Mouse (Mus musculus) hindbrain, embryonic 15.5 days (tissue): Measurements from ENCODE around the gene Gnas. TPM values are rescaled to one million over a fixed set of nuclear protein-coding genes. Genes with fewer than 3 reads are reported as not detected.
"Not testable (repeated sequence)": the region's sequence is repeated elsewhere in the genome, so short reads cannot be mapped to it uniquely, and the experiment has no call there.

Experiments
- ATAC-seq: fragments of 200-750 bp; cut with Nextera tagmentation; 2 replicates; pipeline ENCODE4 v1.8.0; 2017; ENCODE audit warnings: low read depth, moderate number of reproducible peaks, moderate TSS enrichment; ENCODE audit not compliant: low FRiP score
- H3K27ac ChIP-seq: fragments of 300-500 bp; sonication (generic); replicated peaks from 2 replicates; pipeline ENCODE4 v1.5.1; 2015; ENCODE audit warnings: mild to moderate bottlenecking, inconsistent platforms
- H3K27me3 ChIP-seq: fragments of 300-500 bp; sonication (generic); 2 replicates; pipeline ENCODE4 v1.6.1; 2015; ENCODE audit warnings: control low read depth, inconsistent platforms
- H3K36me3 ChIP-seq: fragments of 300-500 bp; sonication (generic); 2 replicates; pipeline ENCODE4 v1.6.1; 2015; ENCODE audit warnings: control low read depth, inconsistent platforms
- H3K4me1 ChIP-seq: fragments of 300-500 bp; sonication (generic); replicated peaks from 2 replicates; pipeline ENCODE4 v1.6.1; 2015; ENCODE audit warnings: control low read depth, inconsistent platforms
- H3K4me2 ChIP-seq: fragments of 300-500 bp; sonication (generic); 2 replicates; pipeline ENCODE4 v1.6.1; 2015; ENCODE audit warnings: moderate library complexity, mild to moderate bottlenecking, inconsistent platforms
- H3K4me3 ChIP-seq: fragments of 300-500 bp; sonication (generic); 2 replicates; pipeline ENCODE4 v1.5.1; 2015; ENCODE audit warnings: mild to moderate bottlenecking, inconsistent platforms
- H3K9ac ChIP-seq: fragments of 300-500 bp; sonication (generic); 2 replicates; pipeline ENCODE4 v1.6.1; 2015; ENCODE audit warnings: inconsistent platforms
- H3K9me3 ChIP-seq: fragments of 300-500 bp; sonication (generic); 2 replicates; pipeline ENCODE4 v1.6.1; 2016; ENCODE audit warnings: control low read depth, inconsistent platforms
- WGBS: fragments of 180-500 bp; shearing (Covaris S2); methylation state at CpG from one replicate; pipeline ENCODE4 v1.1.7; 2015; 5-methylcytosine and 5-hydroxymethylcytosine counted together
- polyA plus RNA-seq: library from polyadenylated mRNA; unstranded; fragments of >200 nt; fragmentation: Nextera tagmentation; extraction: Ambion mirVana; gene quantifications from 2 replicates; pipeline ENCODE4 v1.2.1, GENCODE M21; 2015

Gnas gene
- polyA plus RNA-seq, 1 experiment from 2014 or later, result 1,659 TPM

DNA sequence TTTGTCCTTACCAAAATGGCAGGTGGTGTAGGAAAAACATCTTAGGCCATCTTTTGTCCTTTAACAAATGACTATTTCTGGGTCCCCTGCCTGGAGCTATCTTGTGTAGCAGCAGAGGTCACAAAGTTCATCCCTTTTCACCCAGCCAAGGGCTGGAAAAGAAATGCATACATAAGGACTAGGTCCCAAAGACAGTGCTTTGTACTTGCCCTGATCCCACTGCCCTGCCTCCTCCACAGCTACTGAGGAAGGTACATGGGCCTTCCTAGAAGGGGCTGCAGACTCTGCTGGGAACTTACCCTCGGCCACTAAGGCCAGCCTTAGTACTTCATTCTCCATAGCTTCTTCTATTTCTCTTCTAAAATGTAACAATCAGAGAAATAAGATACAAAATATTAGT lies 27.5 kb downstream of the Gnas start:
- no peak overlapping the region for H3K27ac ChIP-seq
- WGBS, result 39% methylated on average over 1 of the region's 1 CpGs
- no peak for ATAC-seq

DNA sequence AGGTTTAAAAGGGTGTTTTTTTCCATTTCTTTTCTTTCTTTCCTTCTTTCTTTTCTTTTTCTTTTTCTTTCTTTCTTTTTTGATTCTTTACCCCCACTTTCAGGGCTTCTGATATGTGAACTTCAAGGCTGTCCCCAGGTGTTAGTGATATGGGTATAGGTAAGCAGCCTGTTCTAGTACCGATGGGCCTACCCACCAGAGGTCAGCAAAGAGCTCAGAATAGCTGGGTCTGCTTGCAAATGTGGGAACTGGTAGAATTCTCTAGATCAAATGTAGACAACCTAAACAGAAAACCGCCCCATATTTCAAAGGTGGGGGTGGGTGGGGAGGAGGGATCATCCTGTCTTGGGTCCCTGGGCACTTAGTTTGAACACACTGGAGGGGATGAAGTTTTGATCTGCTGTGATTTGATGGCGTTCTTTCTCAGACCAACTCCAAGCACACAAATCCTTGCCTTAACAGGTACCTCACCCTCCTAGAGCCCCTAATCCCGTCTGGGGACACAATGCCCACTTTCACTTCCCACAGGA lies 28.1 kb downstream of the Gnas start:
- 31% methylated on average over 4 of the region's 4 CpGs for WGBS
- ATAC-seq, result peak; percentile 71; the same call in 1 of the 2 replicates
- Histone ChIP-seq H3K4me3 (no peak overlapping the region), H3K27ac (no peak overlapping the region), H3K27me3 (no peaks in the 10 kb centered on the region), H3K4me1 (no peaks in the 10 kb centered on the region), H3K36me3 (no peaks in the 10 kb centered on the region), H3K4me2 (no peak overlapping the region), H3K9ac (no peak overlapping the region), H3K9me3 (no peaks in the 10 kb centered on the region)

More for the DNA sequence above, 27.5 kb downstream of the Gnas start:
- Histone ChIP-seq H3K4me2 (no peak overlapping the region), H3K36me3 (no peaks in the 10 kb centered on the region), H3K9me3 (no peaks in the 10 kb centered on the region), H3K9ac (no peak overlapping the region), H3K4me1 (no peaks in the 10 kb centered on the region), H3K27me3 (no peaks in the 10 kb centered on the region), H3K4me3 (no peak overlapping the region)

DNA sequence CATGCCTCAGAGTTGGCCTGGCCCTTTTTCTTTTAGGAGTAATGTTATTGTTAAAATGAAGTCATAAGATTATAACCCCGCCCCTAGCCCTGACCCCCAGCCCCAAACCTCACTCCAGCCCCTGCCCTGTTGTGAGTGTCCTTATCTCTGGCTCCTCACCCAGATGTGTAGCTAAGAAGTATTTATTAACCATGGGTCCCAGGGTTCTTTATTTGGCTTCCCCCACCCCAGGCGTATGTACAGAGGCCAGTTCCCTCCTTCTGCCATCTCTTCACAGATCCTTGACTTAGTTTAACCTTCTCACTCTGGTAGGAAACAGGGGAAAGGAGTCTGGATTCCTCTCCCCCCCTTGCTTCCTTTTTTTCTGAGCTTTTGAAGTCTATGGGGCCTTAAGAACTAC lies 28.5 kb downstream of the Gnas start:
- Histone ChIP-seq H3K4me1 (no peaks in the 10 kb centered on the region), H3K9ac (no peak overlapping the region), H3K36me3 (no peaks in the 10 kb centered on the region), H3K27me3 (no peaks in the 10 kb centered on the region), H3K27ac (no peak overlapping the region), H3K9me3 (no peaks in the 10 kb centered on the region), H3K4me3 (no peak overlapping the region), H3K4me2 (no peak overlapping the region)
- WGBS, result 81% methylated on average over 2 of the region's 2 CpGs
- ATAC-seq, result 0 out of 2 replicates have a peak, but pooled peaks have one; percentile 13

GRCm38 (mm10) chr2:174315445-174315844 lies 31.3 kb downstream of the Gnas start:
- not testable (repeated sequence) for H3K27ac ChIP-seq, H3K9ac ChIP-seq, H3K4me1 ChIP-seq, H3K9me3 ChIP-seq, ATAC-seq, H3K36me3 ChIP-seq, H3K4me2 ChIP-seq, H3K27me3 ChIP-seq, H3K4me3 ChIP-seq

GRCm38 (mm10) chr2:174316661-174317060 lies 32.5 kb downstream of the Gnas start:
- Histone ChIP-seq H3K4me2 (no peak overlapping the region), H3K27me3 (no peaks in the 10 kb centered on the region), H3K27ac (no peak overlapping the region), H3K4me1 (no peaks in the 10 kb centered on the region), H3K9me3 (no peaks in the 10 kb centered on the region), H3K36me3 (no peaks in the 10 kb centered on the region), H3K9ac (no peak overlapping the region), H3K4me3 (no peak overlapping the region)
- ATAC-seq, result no peak
- 94% methylated on average over 9 of the region's 9 CpGs for WGBS

DNA sequence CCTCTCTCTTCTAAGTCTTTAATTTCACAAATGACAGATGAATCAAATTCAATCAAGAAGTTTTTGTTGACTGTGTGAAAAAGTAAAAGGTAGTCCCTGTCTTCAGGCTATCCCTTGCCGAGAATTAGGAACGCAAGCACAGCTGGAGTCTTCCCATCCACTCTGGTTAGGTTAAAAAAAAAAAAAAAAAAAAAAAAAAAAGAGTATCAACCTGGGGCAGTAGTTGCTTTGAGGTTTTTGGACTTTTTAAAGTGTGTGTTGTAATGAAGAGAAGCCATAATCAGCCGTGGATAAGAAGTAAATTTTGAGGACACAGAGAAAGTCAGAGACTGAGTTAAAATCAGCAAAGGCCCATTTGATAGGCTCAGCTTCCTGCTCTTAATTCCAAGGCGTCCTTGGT lies 41.9 kb downstream of the Gnas start:
- Histone ChIP-seq H3K27ac (no peak overlapping the region), H3K4me2 (0 out of 2 replicates have a peak overlapping the region, but pooled peaks have one; percentile 57), H3K9ac (no peak overlapping the region), H3K27me3 (no peaks in the 10 kb centered on the region), H3K36me3 (no peaks in the 10 kb centered on the region), H3K4me3 (no peak overlapping the region), H3K9me3 (no peaks in the 10 kb centered on the region), H3K4me1 (peaks cover 16% of the 10 kb centered on the region; the same call in 1 of the 2 replicates)
- 60% methylated on average over 4 of the region's 4 CpGs for WGBS
- no peak for ATAC-seq

- no peak overlapping the region for H3K27ac ChIP-seq
- no peaks in the 10 kb centered on the region for H3K27me3 ChIP-seq
- no peaks in the 10 kb centered on the region for H3K9me3 ChIP-seq
- H3K4me2 ChIP-seq, result peak overlapping the region; percentile 57
- WGBS, result 63% methylated on average over 8 of the region's 8 CpGs
- peak overlapping the region; percentile 100 for H3K9ac ChIP-seq
- peak overlapping the region; percentile 99 for H3K4me3 ChIP-seq
- H3K4me1 ChIP-seq, result peaks cover 16% of the 10 kb centered on the region; the same call in 1 of the 2 replicates
- ATAC-seq, result no peak
- H3K36me3 ChIP-seq, result no peaks in the 10 kb centered on the region
Observed at GRCm38 (mm10) chr2:174326481-174326880, 42.4 kb downstream of the Gnas start.

DNA sequence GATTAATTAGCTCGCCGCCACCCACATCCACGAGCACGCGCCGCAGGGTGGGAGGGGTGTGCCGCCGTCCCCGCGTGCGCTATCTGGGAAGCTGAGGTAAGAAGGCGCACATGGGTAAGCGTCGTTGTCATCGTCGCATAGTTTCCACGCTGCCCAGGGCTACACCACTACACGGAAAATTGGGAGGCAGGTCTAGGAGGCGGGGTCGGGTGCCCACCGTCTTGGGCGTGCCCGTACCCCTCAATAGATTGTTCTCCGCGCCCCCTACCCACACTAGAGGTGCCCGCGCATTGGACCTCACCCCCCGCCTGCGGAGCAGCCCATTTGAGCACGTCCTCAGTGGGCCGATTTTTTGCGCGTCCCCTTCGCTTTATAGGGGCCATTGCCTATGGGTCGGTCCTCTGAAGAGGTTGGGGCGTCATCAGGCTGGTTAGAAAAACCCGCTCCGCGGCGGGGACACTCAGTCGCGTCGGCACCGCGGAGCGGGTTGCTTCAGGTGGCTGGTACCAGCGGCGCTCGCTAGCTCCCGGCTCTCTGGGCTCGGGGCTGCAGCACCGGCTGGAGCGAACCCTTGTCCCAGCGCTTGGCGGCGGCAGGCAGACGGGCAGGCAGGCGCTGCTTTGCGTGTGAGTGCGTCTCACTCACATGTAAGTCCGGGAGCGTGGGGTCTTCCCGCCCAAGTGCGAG lies 43.3 kb downstream of the Gnas start:
- no peaks in the 10 kb centered on the region for H3K27me3 ChIP-seq
- WGBS, result 58% methylated on average over 64 of the region's 64 CpGs
- peak overlapping the region; percentile 77 for H3K27ac ChIP-seq
- peak overlapping the region; percentile 57 for H3K4me2 ChIP-seq
- ATAC-seq, result peak; percentile 77
- peak overlapping the region; percentile 99 for H3K4me3 ChIP-seq
- peak overlapping the region; percentile 100 for H3K9ac ChIP-seq
- H3K9me3 ChIP-seq, result no peaks in the 10 kb centered on the region
- peaks cover 26% of the 10 kb centered on the region for H3K4me1 ChIP-seq
- no peaks in the 10 kb centered on the region for H3K36me3 ChIP-seq

DNA sequence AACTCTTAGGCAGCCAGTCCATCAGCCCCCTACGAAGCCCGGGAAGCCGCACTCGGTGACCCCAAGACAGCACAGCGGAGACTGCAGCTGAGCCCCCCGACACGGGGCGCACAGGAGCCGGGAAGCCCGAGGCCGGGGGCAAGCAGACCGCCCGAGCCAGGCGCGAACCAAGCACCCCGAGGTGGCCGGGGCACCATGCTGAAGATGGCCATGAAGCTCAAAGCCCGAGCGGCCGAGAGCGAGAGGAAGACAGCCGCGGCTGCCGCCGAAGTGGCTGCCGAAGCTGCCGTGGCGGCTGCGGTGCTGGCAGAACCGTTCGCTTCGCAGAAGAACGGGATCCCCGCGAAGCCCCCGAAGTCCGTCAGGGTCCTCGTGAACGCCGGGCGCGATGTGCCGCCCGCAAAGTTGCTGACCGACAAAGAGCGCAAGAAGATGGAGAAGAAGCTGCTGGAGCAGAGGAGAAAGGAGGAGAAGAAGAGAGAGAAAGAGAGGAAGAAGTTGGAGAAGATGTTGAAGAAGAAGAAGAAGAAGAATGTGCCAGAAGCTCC lies 44.3 kb downstream of the Gnas start:
- no peak for ATAC-seq
- peaks cover 35% of the 10 kb centered on the region for H3K4me1 ChIP-seq
- H3K27me3 ChIP-seq, result no peaks in the 10 kb centered on the region
- H3K27ac ChIP-seq, result peak overlapping the region; percentile 99; the same call in 1 of the 2 replicates
- no peaks in the 10 kb centered on the region for H3K9me3 ChIP-seq
- 63% methylated on average over 46 of the region's 46 CpGs for WGBS
- peak overlapping the region; percentile 100; the same call in 1 of the 2 replicates for H3K9ac ChIP-seq
- peak overlapping the region; percentile 57 for H3K4me2 ChIP-seq
- H3K4me3 ChIP-seq, result peak overlapping the region; percentile 99
- H3K36me3 ChIP-seq, result no peaks in the 10 kb centered on the region

DNA sequence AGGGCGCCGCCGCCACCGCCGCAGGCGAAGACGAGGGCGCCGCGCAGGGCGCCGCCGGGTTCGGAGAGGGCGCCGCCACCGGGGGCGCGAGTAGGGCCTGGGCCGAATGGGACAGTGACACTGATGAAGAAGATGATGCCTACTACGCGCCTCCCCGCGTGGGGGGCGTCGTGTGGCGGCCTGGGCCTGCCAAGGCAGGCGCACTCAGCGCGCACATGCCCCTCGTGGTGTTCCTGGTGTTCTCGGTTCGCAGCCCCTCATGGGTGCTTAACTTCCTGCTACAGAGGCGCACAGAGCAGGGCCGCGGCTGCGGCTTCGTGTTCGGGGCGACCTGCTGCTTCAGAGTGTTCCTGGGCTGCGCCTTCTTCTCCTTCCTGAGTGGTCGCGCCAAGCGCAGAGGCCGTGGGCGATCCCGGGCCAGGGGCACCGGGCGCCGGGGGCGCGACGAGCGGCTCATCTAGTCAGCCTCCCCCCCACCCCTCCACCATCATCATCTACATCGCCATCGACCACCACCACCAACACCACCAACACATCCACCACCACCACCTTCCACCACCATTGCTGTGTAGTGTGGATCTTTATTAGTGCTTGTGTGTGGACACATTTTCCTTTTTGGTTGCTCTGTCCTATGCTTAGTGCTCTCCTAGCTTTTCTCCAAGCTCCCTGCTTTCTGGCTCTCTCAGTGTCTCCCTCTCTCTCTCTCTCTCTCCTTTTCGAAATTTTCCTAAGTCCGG lies 45.0 kb downstream of the Gnas start:
- WGBS, result 41% methylated on average over 55 of the region's 58 CpGs
- peak overlapping the region; percentile 99 for H3K4me3 ChIP-seq
- peak; percentile 49 for ATAC-seq
- peak overlapping the region; percentile 100 for H3K9ac ChIP-seq
- H3K4me1 ChIP-seq, result peaks cover 42% of the 10 kb centered on the region
- H3K27ac ChIP-seq, result peak overlapping the region; percentile 99
- H3K9me3 ChIP-seq, result no peaks in the 10 kb centered on the region
- H3K36me3 ChIP-seq, result no peaks in the 10 kb centered on the region
- no peaks in the 10 kb centered on the region for H3K27me3 ChIP-seq
- peak overlapping the region; percentile 57 for H3K4me2 ChIP-seq

DNA sequence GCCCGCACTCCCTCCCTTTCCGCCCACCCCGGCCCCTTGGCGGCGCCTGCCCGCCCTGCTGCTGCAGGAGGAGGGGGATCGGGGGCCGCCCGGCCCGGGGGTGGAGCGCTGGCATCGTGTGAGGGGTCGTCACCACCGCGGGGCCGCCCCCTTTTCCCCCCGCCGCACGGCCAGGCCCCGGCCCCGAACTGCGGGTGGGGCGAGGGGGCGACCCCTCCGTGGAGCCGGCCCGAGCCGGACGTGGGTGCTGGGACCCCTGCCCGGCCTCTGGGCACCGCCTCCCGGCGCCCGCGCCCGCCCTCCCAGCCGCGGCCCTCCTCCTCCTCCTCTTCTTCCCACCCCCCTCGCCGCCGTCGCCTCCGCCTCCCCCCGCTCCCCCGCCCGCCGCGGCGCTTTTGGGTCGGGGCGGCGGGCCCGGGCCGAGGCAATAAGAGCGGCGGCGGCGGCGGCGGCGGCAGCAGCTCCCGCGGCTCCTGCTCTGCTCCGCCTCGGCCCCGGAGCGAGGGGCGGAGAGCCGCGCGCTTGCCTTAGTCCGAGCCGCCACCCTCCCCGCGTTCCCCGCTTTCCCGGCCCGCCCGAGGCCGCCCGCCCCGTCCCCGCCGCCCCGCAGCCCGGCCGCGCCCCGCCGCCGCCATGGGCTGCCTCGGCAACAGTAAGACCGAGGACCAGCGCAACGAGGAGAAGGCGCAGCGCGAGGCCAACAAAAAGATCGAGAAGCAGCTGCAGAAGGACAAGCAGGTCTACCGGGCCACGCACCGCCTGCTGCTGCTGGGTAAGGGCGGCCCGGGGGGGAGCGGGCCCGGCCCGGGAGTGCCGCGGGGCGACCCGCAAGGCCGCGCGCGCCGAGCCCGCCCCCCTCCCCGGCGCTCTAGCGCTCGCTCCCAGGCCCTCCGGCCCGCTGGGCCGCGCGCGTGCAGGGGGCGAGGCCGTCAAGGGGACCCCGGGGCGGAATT lies 45.8 kb downstream of the Gnas start:
- Histone ChIP-seq H3K4me3 (peak overlapping the region; percentile 99), H3K4me2 (peak overlapping the region; percentile 57), H3K27ac (peak overlapping the region; percentile 99), H3K36me3 (no peaks in the 10 kb centered on the region), H3K4me1 (peaks cover 51% of the 10 kb centered on the region), H3K9me3 (no peaks in the 10 kb centered on the region), H3K9ac (peak overlapping the region; percentile 100), H3K27me3 (no peaks in the 10 kb centered on the region)
- ATAC-seq, result peak; percentile 84
- under 1% methylated on average over 91 of the region's 131 CpGs for WGBS
